ENCODE assay signal across 8 mouse cellular contexts in the genomic region with DNA sequence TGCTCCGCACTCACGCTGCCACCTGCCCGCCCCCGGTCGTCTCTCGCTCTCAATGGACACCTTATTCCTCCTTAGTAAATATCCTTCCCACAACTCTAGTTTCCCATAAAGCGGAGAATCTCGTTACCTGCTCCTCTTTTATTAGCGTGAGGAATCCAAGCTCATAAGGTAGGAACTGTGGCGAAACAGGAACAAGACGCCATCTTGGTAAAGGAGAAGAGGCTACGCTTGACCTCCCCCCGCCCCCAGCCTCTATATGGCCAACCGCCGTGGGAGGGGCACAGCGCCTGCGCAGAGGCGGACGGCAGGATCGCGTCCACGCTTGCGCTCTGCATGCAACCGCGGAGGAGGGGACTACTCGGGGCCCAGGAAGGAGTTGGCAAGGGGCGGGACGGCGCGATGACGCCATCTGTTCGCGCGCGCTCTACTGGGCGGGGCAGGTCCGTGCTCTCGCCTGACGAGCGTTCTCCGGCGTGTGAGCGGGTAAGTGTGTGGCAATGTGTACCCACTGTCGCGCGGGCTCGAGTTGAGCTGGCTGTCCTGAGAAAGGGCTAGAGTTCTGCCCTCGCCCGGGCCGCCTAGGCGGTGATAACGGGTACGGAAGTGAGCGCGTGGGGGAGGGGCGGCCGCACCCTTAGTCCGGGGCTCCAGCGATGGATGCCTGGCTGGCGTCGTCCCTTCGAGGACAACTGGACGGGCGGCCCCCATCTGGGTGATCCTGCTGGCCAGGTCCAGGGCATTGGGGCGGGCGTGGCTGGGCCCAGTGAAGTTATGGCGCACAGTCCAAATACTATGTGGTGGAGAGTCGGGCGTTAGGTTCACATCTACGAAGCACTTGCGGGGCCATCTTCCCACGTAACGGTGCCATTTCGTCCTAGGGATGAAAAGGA. TPM values are rescaled to one million over a fixed set of nuclear protein-coding genes. Genes with fewer than 3 reads are reported as not detected.
DNase-seq lines count a peak whose midpoint lies in the region; ATAC-seq lines count a peak whose summit lies in the region.

A gene (minus strand): TSS at position 230 of the 890 bp plus-strand sequence.

- H3K9ac ChIP-seq in hindbrain, embryonic 15.5 days: peak within 1 kb of the TSS; percentile 80

- whole genome bisulfite sequencing in hindbrain, embryonic 15.5 days: under 1% methylated on average over 74 of the region's 74 CpGs

- peak; percentile 100 for DNase-seq in T-cell, adult 2 months (ENCODE audit: low spot score)
- peak; percentile 98 to 99 for DNase-seq in cerebellum, postnatal 36 days
- peak; percentile 99 to 100 for DNase-seq in frontal cortex, postnatal 36 days (ENCODE audit: low spot score in 2 of 2)
- peak; percentile 99 for DNase-seq in left cerebral cortex, adult 11 months (ENCODE audit: low spot score)
- DNase-seq in lung, postnatal 4 days: peak; percentile 100
- DNase-seq in retina, postnatal 7 days (ENCODE audit: low read depth, low spot score): peak; percentile 98
- DNase-seq in urinary bladder, adult 2 months (ENCODE audit: low spot score): peak; percentile 98

- H3K4me3 ChIP-seq in hindbrain, embryonic 15.5 days: peak within 1 kb of the TSS; percentile 92

- ATAC-seq in hindbrain, embryonic 15.5 days (ENCODE audit: low FRiP score, low read depth): peak; percentile 94

- no peaks in the 10 kb centered on the region for H3K36me3 ChIP-seq in hindbrain, embryonic 15.5 days

- peaks cover 30% of the 10 kb centered on the region for H3K4me1 ChIP-seq in hindbrain, embryonic 15.5 days (replicated peaks)

- no peaks in the 10 kb centered on the region for H3K27me3 ChIP-seq in hindbrain, embryonic 15.5 days

- H3K9me3 ChIP-seq in hindbrain, embryonic 15.5 days: no peaks in the 10 kb centered on the region

- H3K4me2 ChIP-seq in hindbrain, embryonic 15.5 days: peak within 1 kb of the TSS; percentile 82

- H3K27ac ChIP-seq in hindbrain, embryonic 15.5 days (replicated peaks): peak within 1 kb of the TSS; percentile 94

RNA-seq across cellular contexts. Expression of the gene that starts here (rescaled TPM):
- polyA plus RNA-seq in hindbrain, embryonic 15.5 days (2015; fragmentation: Nextera tagmentation; extraction: Ambion mirVana): 66.9 and 82.4 TPM in 2 replicates
- 134 and 137 TPM in 2 replicates for polyA plus RNA-seq in urinary bladder, adult 2 months (2012; rRNA removed)

Comparison
In these comparisons a context has a peak if more than half of its experiments do, and no peak if none do; other contexts are left out.
1. Peak in every context shown above with its lines: DNase-seq, ATAC-seq, H3K4me3 ChIP-seq and H3K27ac ChIP-seq.